Mouse (Mus musculus): Measurements from ENCODE around the gene Eif2s1.

DNA sequence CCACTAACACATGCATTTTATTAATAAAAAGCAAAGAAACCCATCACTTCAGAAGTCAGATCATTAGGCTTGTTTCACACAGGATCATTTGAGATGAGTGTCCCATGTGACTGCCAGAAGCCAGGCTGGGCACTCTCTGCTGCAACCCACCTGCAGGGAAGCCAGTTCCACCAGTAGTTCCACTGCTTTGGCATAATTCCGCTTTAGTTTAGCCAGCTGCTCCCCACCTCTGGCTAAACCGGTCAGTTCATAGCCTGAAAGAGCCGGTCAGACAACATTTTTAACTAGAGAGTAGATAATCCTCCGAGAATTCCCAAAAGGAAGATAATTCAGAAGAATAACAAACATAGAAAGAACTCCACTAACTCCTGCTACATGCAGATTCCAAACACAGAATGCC lies 13.4 kb upstream of the Eif2s1 start:
- TF ChIP-seq MXI1 (IDR thresholded peaks at IDR 0.05; ENCODE audit: low read depth, low read length): no peak
- no peak for TF ChIP-seq UBTF (IDR thresholded peaks at IDR 0.05; ENCODE audit: low read depth, low read length)
- TF ChIP-seq TBP (conservative IDR thresholded peaks at IDR 0.05; ENCODE audit: low read depth, low read length): no peak
- TF ChIP-seq USF1 (IDR thresholded peaks at IDR 0.05; ENCODE audit: low read depth, low read length): no peak
- TF ChIP-seq POLR2A (IDR thresholded peaks at IDR 0.05; ENCODE audit: low read depth, low read length): no peak
- TF ChIP-seq CTCF (conservative IDR thresholded peaks at IDR 0.05 in 1 of 2, IDR thresholded peaks at IDR 0.05 in 1 of 2; ENCODE audit: low read depth in 2 of 2, low read length in 2 of 2): no peak
- no peak for TF ChIP-seq EP300 (IDR thresholded peaks at IDR 0.05; ENCODE audit: low read length)
- TF ChIP-seq POLR2AphosphoS2 (IDR thresholded peaks at IDR 0.05; ENCODE audit: low read depth, low read length): no peak
- TF ChIP-seq MAFK (IDR thresholded peaks at IDR 0.05; ENCODE audit: insufficient replicate concordance, low read length): no peak
- no peak for TF ChIP-seq ELF1 (IDR thresholded peaks at IDR 0.05; ENCODE audit: low read depth, low read length)
- TF ChIP-seq PAX5 (IDR thresholded peaks at IDR 0.05; ENCODE audit: low read length): no peak

Data from CH12.LX (cell line).